Mouse (Mus musculus): ENCODE measurements around the gene Sytl3. TPM values are rescaled to one million over a fixed set of nuclear protein-coding genes. Genes with fewer than 3 reads are reported as not detected.
"Not testable (repeated sequence)": the region's sequence is repeated elsewhere in the genome, so short reads cannot be mapped to it uniquely, and the experiment has no call there.

Gene Sytl3
- polyA plus RNA-seq, 1 experiment, result 1.2 TPM

- not testable (repeated sequence) for H3K27ac ChIP-seq (ENCODE audit: control insufficient read depth, insufficient read depth, low read depth, low read length); H3K36me3 ChIP-seq (ENCODE audit: control insufficient read depth, insufficient read depth, low read length); H3K27me3 ChIP-seq (ENCODE audit: control insufficient read depth, insufficient read depth, low read length); H3K4me3 ChIP-seq (ENCODE audit: control insufficient read depth, low read depth, low read length); H3K4me1 ChIP-seq (ENCODE audit: control insufficient read depth, insufficient read depth, low read length)
Observed at GRCm38 (mm10) chr17:6635781-6636180, 23.1 kb upstream of the Sytl3 start.

DNA sequence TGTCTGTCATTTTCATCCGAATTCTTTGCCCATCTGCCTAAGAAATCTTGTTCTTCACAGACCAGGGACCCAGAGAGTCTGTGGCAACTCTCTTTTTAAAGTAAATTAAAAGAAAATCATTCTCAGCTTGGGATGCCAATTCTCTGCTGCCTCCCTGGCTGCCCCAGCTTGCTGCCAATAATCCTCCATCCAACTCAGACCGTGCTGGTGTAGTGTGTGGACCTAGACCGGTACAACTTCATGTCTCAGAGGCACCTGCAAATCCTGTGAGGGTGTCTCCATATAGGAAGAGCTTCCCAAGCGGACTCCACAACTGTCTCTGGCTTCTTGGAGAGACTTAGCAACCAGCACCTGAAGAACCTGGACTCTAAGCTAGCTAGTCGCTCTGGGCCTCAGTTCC lies 22.0 kb upstream of the Sytl3 start:
- Histone ChIP-seq H3K4me3 (ENCODE audit: control insufficient read depth, low read depth, low read length) (no peak overlapping the region), H3K27ac (ENCODE audit: control insufficient read depth, insufficient read depth, low read depth, low read length) (no peak overlapping the region), H3K4me1 (ENCODE audit: control insufficient read depth, insufficient read depth, low read length) (no peaks in the 10 kb centered on the region), H3K27me3 (ENCODE audit: control insufficient read depth, insufficient read depth, low read length) (no peaks in the 10 kb centered on the region), H3K36me3 (ENCODE audit: control insufficient read depth, insufficient read depth, low read length) (no peaks in the 10 kb centered on the region)
- TF ChIP-seq CTCF (IDR thresholded peaks at IDR 0.05; ENCODE audit: control insufficient read depth, insufficient read depth, insufficient replicate concordance, low read depth, low read length) (no peak), POLR2A (IDR thresholded peaks at IDR 0.05; ENCODE audit: control insufficient read depth, low read depth, low read length) (no peak)

DNA sequence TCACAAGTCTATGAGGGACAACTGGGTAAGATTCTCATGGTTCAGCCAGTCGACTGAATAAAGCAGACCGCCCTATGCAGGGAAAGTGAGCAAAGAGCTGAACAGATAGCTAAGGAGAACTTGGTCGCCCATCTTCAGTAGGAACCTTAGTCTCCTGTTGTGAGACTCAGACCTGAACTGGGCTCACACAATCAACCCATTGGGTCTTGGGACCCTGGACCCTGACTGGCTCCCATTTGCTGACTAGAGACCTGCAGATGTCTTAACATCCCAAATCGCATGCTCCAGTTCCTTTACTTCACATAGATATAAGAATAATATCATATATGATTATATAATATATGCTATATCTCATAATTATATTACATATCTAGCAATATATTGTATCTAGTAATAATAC lies 21.5 kb upstream of the Sytl3 start:
- H3K4me3 ChIP-seq (ENCODE audit: control insufficient read depth, low read depth, low read length); H3K27me3 ChIP-seq (ENCODE audit: control insufficient read depth, insufficient read depth, low read length); H3K4me1 ChIP-seq (ENCODE audit: control insufficient read depth, insufficient read depth, low read length); H3K36me3 ChIP-seq (ENCODE audit: control insufficient read depth, insufficient read depth, low read length); H3K27ac ChIP-seq (ENCODE audit: control insufficient read depth, insufficient read depth, low read depth, low read length): not testable (repeated sequence)

DNA sequence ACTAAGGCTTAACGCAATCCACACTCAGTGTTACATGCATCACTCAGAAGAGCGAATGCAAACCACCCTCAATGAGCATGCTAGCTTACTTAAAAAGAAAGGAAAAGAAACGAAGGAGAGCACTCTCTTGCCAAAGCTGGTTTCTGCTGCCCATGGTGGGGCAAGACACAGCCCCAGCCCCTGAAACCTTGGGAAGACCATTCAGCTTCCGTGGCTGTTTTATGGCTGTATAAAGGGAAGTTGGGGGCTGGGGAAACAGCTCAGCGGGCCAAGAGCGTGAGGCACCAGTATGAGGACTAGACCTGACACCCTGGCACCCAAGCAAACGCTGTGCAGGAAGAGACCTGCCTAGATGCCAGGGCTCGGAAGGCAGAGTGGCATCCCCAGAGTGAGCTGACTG lies 20.4 kb upstream of the Sytl3 start:
- not testable (repeated sequence) for H3K36me3 ChIP-seq (ENCODE audit: control insufficient read depth, insufficient read depth, low read length); H3K4me3 ChIP-seq (ENCODE audit: control insufficient read depth, low read depth, low read length); H3K27ac ChIP-seq (ENCODE audit: control insufficient read depth, insufficient read depth, low read depth, low read length); H3K4me1 ChIP-seq (ENCODE audit: control insufficient read depth, insufficient read depth, low read length); H3K27me3 ChIP-seq (ENCODE audit: control insufficient read depth, insufficient read depth, low read length)

- not testable (repeated sequence) for H3K4me1 ChIP-seq (ENCODE audit: control insufficient read depth, insufficient read depth, low read length); H3K36me3 ChIP-seq (ENCODE audit: control insufficient read depth, insufficient read depth, low read length); H3K4me3 ChIP-seq (ENCODE audit: control insufficient read depth, low read depth, low read length); H3K27me3 ChIP-seq (ENCODE audit: control insufficient read depth, insufficient read depth, low read length); H3K27ac ChIP-seq (ENCODE audit: control insufficient read depth, insufficient read depth, low read depth, low read length)
Observed at GRCm38 (mm10) chr17:6639486-6639885, 19.4 kb upstream of the Sytl3 start.

DNA sequence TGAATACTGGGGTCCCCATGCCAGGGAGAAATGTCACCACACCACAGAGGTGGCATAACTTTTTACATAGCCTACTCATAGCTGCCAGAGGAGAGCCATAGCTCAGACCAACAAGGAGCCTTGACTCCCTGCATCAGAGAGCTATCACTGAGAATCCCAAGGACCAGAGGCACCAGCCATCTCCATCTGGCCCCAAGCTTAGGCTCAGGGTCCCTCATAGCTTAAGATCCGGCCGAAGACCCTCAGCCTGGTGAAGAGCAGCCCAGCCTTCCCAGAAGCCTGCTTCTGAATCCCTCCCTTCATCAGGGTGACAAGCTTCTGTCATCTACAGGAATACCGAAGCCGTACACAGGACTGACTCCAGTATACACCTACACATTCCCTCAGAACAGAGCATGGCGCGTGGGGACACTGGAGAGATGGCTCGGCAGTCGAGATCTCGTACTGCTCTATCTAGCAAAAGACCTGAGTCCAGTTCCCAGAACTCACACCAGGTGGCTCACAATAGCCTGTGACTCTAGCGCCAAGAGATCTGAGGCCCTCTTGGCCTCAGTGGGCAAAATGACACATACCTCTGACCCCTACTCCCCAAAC lies 18.8 kb upstream of the Sytl3 start:
- not testable (repeated sequence) for H3K27ac ChIP-seq (ENCODE audit: control insufficient read depth, insufficient read depth, low read depth, low read length); H3K4me1 ChIP-seq (ENCODE audit: control insufficient read depth, insufficient read depth, low read length); H3K4me3 ChIP-seq (ENCODE audit: control insufficient read depth, low read depth, low read length); H3K36me3 ChIP-seq (ENCODE audit: control insufficient read depth, insufficient read depth, low read length); H3K27me3 ChIP-seq (ENCODE audit: control insufficient read depth, insufficient read depth, low read length)

DNA sequence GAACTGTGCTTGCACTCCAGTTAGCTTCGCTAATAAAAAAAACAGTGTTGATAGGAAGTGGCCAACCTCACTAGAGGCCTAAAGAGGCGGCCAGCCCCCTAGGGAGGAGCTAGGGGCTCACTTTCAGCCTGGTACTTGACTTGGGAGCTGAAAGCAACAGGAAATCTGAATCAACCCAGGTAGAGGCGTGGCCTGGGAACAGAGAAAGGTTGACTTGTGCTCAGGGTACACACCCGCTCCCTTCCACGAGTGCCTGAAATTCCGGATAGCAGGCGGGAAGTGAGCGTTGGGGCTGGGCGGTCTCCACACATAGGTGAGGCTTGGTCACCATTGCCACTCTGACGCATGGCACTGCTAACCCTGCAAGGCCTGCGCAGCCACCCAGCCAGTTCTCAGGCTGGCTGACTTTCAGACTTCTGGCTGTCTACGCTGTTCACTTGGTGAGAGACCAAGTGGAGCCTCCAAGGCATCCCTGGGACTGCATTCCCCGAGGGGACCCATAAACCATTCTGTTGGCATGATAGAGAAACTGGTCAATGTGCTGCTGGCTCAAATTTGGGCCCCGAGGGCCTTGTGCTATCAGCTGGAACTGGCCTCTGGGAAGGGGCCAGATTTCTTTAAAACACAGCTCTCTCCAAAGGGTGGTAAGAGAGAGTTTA lies 18.0 kb upstream of the Sytl3 start:
- H3K36me3 ChIP-seq (ENCODE audit: control insufficient read depth, insufficient read depth, low read length); H3K4me3 ChIP-seq (ENCODE audit: control insufficient read depth, low read depth, low read length); H3K27me3 ChIP-seq (ENCODE audit: control insufficient read depth, insufficient read depth, low read length); H3K27ac ChIP-seq (ENCODE audit: control insufficient read depth, insufficient read depth, low read depth, low read length); H3K4me1 ChIP-seq (ENCODE audit: control insufficient read depth, insufficient read depth, low read length): not testable (repeated sequence)

GRCm38 (mm10) chr17:6644210-6644609 lies 14.7 kb upstream of the Sytl3 start:
- H3K27ac ChIP-seq (ENCODE audit: control insufficient read depth, insufficient read depth, low read depth, low read length); H3K4me1 ChIP-seq (ENCODE audit: control insufficient read depth, insufficient read depth, low read length); H3K4me3 ChIP-seq (ENCODE audit: control insufficient read depth, low read depth, low read length); H3K27me3 ChIP-seq (ENCODE audit: control insufficient read depth, insufficient read depth, low read length); H3K36me3 ChIP-seq (ENCODE audit: control insufficient read depth, insufficient read depth, low read length): not testable (repeated sequence)

GRCm38 (mm10) chr17:6644673-6645072 lies 14.2 kb upstream of the Sytl3 start:
- not testable (repeated sequence) for H3K4me1 ChIP-seq (ENCODE audit: control insufficient read depth, insufficient read depth, low read length); H3K36me3 ChIP-seq (ENCODE audit: control insufficient read depth, insufficient read depth, low read length)

DNA sequence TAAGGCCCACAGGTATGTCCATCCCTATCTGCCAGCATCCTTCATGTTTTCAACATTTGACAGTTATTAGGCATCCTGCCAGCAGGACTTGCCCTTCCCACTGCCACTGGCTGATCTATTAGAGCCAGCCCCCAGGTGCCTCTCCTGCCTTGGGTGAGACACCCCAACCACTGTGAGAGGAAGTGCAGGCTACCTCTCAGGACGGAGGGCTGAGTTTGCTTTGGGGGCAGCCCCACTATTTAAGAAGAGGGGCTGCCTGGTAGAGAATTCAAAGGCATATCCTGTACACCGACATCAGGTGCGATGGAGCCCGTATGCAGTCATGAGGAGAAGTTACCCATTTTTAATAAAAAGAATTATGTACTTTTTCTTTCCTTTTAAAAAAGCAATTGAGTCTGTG lies 13.2 kb upstream of the Sytl3 start:
- not testable (repeated sequence) for H3K27me3 ChIP-seq (ENCODE audit: control insufficient read depth, insufficient read depth, low read length); H3K36me3 ChIP-seq (ENCODE audit: control insufficient read depth, insufficient read depth, low read length); H3K4me3 ChIP-seq (ENCODE audit: control insufficient read depth, low read depth, low read length); H3K4me1 ChIP-seq (ENCODE audit: control insufficient read depth, insufficient read depth, low read length); H3K27ac ChIP-seq (ENCODE audit: control insufficient read depth, insufficient read depth, low read depth, low read length)

More at GRCm38 (mm10) chr17:6644673-6645072, 14.2 kb upstream of the Sytl3 start:
- not testable (repeated sequence) for H3K4me3 ChIP-seq (ENCODE audit: control insufficient read depth, low read depth, low read length); H3K27ac ChIP-seq (ENCODE audit: control insufficient read depth, insufficient read depth, low read depth, low read length); H3K27me3 ChIP-seq (ENCODE audit: control insufficient read depth, insufficient read depth, low read length)

DNA sequence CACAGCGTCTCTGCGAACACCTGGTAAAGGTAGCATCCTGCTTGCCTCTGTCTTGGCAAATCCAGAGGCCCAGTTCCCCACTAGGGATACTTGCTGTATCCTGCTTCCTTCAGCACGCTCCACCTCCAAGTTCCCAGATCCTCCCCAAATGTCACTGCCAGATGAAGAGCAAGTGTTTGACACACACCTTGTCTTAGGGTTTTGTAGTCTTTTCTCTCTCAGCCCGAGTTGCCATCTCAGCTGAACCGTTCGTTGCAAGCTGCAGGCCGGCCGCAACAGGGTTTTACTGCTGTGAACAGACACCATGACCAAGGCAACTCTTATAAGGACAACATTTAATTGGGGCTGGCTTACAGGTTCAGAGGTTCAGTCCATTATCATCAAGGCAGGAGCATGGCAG lies 12.1 kb upstream of the Sytl3 start:
- not testable (repeated sequence) for H3K4me3 ChIP-seq (ENCODE audit: control insufficient read depth, low read depth, low read length); H3K4me1 ChIP-seq (ENCODE audit: control insufficient read depth, insufficient read depth, low read length)

DNA sequence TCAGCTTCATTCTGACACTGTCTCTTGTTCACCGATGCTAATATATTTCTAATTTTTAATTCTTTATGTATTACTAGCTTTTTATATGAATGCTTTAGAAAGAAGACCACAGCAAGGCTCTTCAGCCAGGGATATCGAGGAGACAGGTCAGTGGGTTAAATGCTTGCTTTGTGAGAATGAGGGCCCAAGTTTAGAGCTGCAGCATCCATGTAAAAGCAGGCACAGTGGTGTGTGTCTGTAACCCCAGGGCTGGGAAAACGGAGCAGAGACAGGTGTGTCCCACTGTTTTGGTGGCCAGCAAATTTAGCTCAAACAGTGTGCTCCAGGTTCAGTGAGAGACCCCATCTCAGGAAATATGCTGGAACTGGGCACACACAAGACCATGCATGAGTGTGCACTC lies 11.4 kb upstream of the Sytl3 start:
- H3K4me3 ChIP-seq (ENCODE audit: control insufficient read depth, low read depth, low read length); H3K36me3 ChIP-seq (ENCODE audit: control insufficient read depth, insufficient read depth, low read length); H3K4me1 ChIP-seq (ENCODE audit: control insufficient read depth, insufficient read depth, low read length); H3K27ac ChIP-seq (ENCODE audit: control insufficient read depth, insufficient read depth, low read depth, low read length); H3K27me3 ChIP-seq (ENCODE audit: control insufficient read depth, insufficient read depth, low read length): not testable (repeated sequence)

More for the DNA sequence above, 12.1 kb upstream of the Sytl3 start:
- not testable (repeated sequence) for H3K27me3 ChIP-seq (ENCODE audit: control insufficient read depth, insufficient read depth, low read length); H3K27ac ChIP-seq (ENCODE audit: control insufficient read depth, insufficient read depth, low read depth, low read length); H3K36me3 ChIP-seq (ENCODE audit: control insufficient read depth, insufficient read depth, low read length)
